Mouse (Mus musculus): ENCODE measurements around the gene Egln2.

DNA sequence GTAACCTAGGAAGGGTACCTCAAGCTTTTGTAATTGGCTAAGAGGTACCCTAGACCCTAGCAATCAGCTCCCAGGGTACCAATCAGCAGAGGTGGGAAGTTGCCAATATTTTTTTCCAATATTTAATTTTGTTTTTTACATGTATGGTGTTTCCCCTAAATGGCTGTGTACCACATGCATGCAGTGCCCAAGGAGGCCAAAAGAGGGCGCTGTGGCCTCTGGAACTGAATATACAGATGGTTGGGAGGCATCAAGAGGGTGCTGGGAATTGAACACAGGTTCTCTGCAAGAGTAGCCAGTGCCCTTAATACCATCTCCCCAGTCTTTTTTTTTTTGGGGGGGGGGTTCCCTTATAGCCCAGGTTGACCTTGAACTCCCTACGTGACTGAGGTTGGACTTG is 35.2 kb downstream of the Egln2 start:
- no peak for TF ChIP-seq EP300 (IDR thresholded peaks at IDR 0.05; ENCODE audit: low read depth)
- peak; percentile 38 for TF ChIP-seq CTCF (IDR thresholded peaks at IDR 0.05; ENCODE audit: low read depth)
